Mouse (Mus musculus): ENCODE results near the gene Zfp384. TPM values are rescaled to one million over a fixed set of nuclear protein-coding genes. Genes with fewer than 3 reads are reported as not detected.
A peak's percentile ranks its signal among the peaks of the same experiment; 100 is the strongest.

Gene Zfp384
- total and polyA plus RNA-seq, 3 experiments: 22.4 to 28.2 (median 22.8) TPM

DNA sequence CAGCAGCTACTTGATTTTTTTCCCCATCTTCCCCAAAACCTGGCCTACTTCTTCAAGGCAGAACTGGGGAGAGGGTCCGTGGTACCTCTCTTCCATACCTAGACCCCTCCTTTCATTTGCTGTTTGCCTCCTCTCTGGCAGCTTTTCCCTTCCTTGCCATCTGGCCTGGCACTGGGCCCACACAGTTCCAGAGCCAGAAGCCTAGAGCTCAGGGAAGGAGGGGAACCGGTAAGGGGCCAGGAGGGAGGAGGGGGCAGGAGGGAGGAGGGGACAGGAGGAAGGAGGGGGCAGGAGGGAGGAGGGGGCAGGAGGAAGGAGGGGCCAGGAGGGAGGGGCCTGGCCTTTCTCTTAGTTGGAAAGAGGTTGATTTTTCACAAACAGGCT is 62.9 kb downstream of the Zfp384 start:
- H3K79me2 ChIP-seq (replicated peaks; ENCODE audit: control insufficient read depth, insufficient read depth, low read length): no peaks in the 10 kb centered on the region
- H3K36me3 ChIP-seq (ENCODE audit: control insufficient read depth, insufficient read depth, low read length): no peaks in the 10 kb centered on the region
- H3K9ac ChIP-seq (ENCODE audit: low read depth, low read length): no peak overlapping the region
- no peak for DNase-seq
- TF ChIP-seq CTCF (IDR thresholded peaks at IDR 0.05) (no peak), POLR2A (IDR thresholded peaks at IDR 0.05; ENCODE audit: insufficient read depth, low read depth, low read length) (no peak), EP300 (IDR thresholded peaks at IDR 0.05; ENCODE audit: insufficient read depth, low read depth, low read length) (no peak)
- intact Hi-C loops (cut with DNase I): no loop called here
- no peaks in the 10 kb centered on the region for H3K4me1 ChIP-seq (ENCODE audit: control insufficient read depth, insufficient read depth, low read length)
- WGBS: 14% methylated on average over 2 of the region's 2 CpGs
- no peaks in the 10 kb centered on the region for H3K27me3 ChIP-seq (ENCODE audit: control insufficient read depth, insufficient read depth, low read length)
- no peak overlapping the region for H3K27ac ChIP-seq
- H3K4me3 ChIP-seq: no peak overlapping the region

DNA sequence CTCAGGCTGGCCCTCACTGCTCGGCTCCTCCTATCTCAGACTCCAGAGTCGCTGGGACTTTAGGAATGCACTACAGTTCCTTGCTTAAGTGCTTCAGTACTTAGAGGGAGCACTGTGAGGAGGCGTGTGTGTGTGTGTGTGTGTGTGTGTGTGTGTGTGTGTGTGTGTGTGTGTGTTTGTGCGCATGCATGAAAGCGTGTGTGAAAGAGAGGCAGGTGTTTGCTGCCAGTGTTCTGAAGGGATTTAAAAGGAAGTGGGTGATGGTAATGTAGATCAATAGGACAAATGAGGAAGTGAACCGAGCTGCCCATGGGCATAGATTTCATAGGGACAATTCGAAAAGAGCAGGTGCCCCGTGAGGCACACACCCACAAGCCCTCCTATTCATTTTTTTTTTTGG is 64.9 kb downstream of the Zfp384 start:
- WGBS: 68% methylated on average over 8 of the region's 8 CpGs
- intact Hi-C loops (cut with DNase I): no loop called here

DNA sequence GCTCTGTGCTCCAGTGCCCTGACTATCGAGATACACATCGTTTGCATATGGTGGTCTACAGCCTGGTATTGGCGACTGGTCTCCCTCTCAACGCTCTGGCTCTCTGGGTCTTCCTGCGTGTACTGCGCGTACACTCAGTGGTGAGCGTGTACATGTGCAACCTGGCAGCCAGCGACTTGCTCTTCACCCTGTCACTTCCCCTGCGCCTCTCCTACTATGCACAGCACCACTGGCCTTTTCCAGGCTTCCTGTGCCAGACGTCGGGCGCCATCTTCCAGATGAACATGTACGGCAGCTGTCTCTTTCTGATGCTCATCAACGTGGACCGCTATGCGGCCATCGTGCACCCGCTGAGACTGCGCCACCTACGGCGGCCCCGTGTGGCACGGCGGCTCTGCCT is 72.4 kb downstream of the Zfp384 start:
- 29% methylated on average over 25 of the region's 25 CpGs for WGBS
- H3K9ac ChIP-seq (ENCODE audit: low read depth, low read length): peak overlapping the region; percentile 54
- H3K27ac ChIP-seq: peak overlapping the region; percentile 42; the same call in 1 of the 2 replicates
- DNase-seq: no peak
- no peaks in the 10 kb centered on the region for H3K79me2 ChIP-seq (replicated peaks; ENCODE audit: control insufficient read depth, insufficient read depth, low read length)
- no peaks in the 10 kb centered on the region for H3K27me3 ChIP-seq (ENCODE audit: control insufficient read depth, insufficient read depth, low read length)
- H3K36me3 ChIP-seq (ENCODE audit: control insufficient read depth, insufficient read depth, low read length): no peaks in the 10 kb centered on the region
- TF ChIP-seq CTCF (IDR thresholded peaks at IDR 0.05) (no peak), EP300 (IDR thresholded peaks at IDR 0.05; ENCODE audit: insufficient read depth, low read depth, low read length) (0 out of 2 replicates have a peak, but pooled peaks have one; percentile 7)
- intact Hi-C loops (cut with DNase I): loop anchor here (5.0 kb wide), 1 partner anchor 219 kb away; the partner anchor contains the start of gene Gpr162
- H3K4me3 ChIP-seq: peak overlapping the region; percentile 51
- H3K4me1 ChIP-seq (ENCODE audit: control insufficient read depth, insufficient read depth, low read length): peaks cover 1% of the 10 kb centered on the region; the same call in 1 of the 2 replicates

More for the DNA sequence above, 64.9 kb downstream of the Zfp384 start:
- Histone ChIP-seq H3K27me3 (ENCODE audit: control insufficient read depth, insufficient read depth, low read length) (no peaks in the 10 kb centered on the region), H3K36me3 (ENCODE audit: control insufficient read depth, insufficient read depth, low read length) (no peaks in the 10 kb centered on the region), H3K9ac (ENCODE audit: low read depth, low read length) (no peak overlapping the region), H3K27ac (no peak overlapping the region), H3K79me2 (replicated peaks; ENCODE audit: control insufficient read depth, insufficient read depth, low read length) (no peaks in the 10 kb centered on the region), H3K4me3 (no peak overlapping the region), H3K4me1 (ENCODE audit: control insufficient read depth, insufficient read depth, low read length) (no peaks in the 10 kb centered on the region)
- TF ChIP-seq EP300 (IDR thresholded peaks at IDR 0.05; ENCODE audit: insufficient read depth, low read depth, low read length): no peak
- no peak for TF ChIP-seq POLR2A (IDR thresholded peaks at IDR 0.05; ENCODE audit: insufficient read depth, low read depth, low read length)
- no peak for TF ChIP-seq CTCF (IDR thresholded peaks at IDR 0.05)
- no peak for DNase-seq

DNA sequence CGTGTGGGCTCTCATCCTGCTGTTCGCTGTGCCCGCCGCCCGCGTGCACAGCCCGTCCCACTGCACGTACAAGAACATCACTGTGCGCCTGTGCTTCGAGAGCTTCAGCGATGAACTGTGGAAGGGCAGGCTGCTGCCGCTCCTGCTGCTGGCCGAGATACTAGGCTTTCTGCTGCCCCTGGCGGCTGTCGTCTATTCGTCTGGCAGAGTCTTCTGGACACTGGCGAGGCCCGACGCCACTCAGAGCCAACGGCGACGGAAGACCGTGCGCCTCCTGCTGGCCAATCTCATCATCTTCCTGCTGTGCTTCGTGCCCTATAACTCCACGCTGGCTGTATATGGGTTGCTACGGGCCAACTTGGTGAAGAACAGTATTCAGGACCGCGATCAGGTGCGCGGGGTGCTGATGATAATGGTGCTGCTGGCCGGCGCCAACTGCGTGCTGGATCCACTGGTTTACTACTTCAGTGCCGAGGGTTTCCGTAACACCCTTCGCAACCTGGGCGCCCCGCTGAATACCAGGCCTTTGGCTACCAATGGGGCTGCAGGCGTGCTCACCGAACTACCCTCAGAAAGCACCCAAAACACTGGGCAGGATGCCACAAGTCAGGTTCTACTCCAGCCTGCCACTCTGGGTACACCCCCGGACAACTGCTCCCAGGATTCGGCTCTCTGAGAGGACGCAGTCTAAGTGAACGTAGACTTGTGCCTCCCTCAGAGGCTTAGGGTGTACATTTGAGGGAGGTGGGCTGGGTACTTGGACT is 73.0 kb downstream of the Zfp384 start:
- WGBS: 22% methylated on average over 45 of the region's 45 CpGs
- DNase-seq: peak; percentile 88 to 90
- H3K79me2 ChIP-seq (replicated peaks; ENCODE audit: control insufficient read depth, insufficient read depth, low read length): no peaks in the 10 kb centered on the region
- peak overlapping the region; percentile 42; the same call in 1 of the 2 replicates for H3K27ac ChIP-seq
- peak overlapping the region; percentile 54 for H3K9ac ChIP-seq (ENCODE audit: low read depth, low read length)
- intact Hi-C loops (cut with DNase I): loop anchor here (5.0 kb wide), 1 partner anchor 220 kb away; the partner anchor contains the start of gene Gpr162
- H3K36me3 ChIP-seq (ENCODE audit: control insufficient read depth, insufficient read depth, low read length): no peaks in the 10 kb centered on the region
- peaks cover 1% of the 10 kb centered on the region; the same call in 1 of the 2 replicates for H3K4me1 ChIP-seq (ENCODE audit: control insufficient read depth, insufficient read depth, low read length)
- H3K4me3 ChIP-seq: peak overlapping the region; percentile 51
- TF ChIP-seq POLR2A (IDR thresholded peaks at IDR 0.05; ENCODE audit: insufficient read depth, low read depth, low read length) (peak; percentile 42; the same call in 1 of the 2 replicates), CTCF (IDR thresholded peaks at IDR 0.05) (peak; percentile 97), EP300 (IDR thresholded peaks at IDR 0.05; ENCODE audit: insufficient read depth, low read depth, low read length) (peak; percentile 64; the same call in 1 of the 2 replicates)
- no peaks in the 10 kb centered on the region for H3K27me3 ChIP-seq (ENCODE audit: control insufficient read depth, insufficient read depth, low read length)

DNA sequence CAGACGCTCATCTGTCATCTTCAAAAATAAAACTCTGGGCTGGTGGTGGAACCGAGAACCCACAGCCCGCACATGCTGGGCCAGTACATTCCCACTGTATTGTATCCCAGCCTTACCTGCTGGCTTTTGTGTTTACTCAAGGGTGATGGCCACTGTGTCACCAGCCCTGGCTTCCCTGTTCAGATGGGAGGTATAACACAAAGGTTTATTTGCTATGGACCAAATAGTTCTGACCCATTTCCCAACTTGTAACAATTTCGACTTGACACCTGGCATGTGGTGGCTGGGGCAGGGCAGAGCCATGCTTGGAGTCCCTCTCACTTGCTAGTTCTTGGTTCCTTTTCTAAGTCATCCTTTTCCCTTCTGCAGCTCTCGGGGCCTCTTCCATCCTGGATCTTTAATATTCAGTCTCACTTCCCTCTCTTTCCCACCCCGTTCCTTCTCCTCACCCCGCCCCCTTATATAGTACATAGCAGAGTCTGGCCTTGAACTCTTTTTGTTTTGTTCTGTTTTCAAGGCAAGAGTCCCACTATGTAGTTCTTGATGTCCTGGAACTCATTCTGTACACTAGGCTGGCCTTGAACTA is 73.9 kb downstream of the Zfp384 start:
- Histone ChIP-seq H3K9ac (ENCODE audit: low read depth, low read length) (no peak overlapping the region), H3K27ac (no peak overlapping the region), H3K27me3 (ENCODE audit: control insufficient read depth, insufficient read depth, low read length) (no peaks in the 10 kb centered on the region), H3K4me3 (no peak overlapping the region), H3K79me2 (replicated peaks; ENCODE audit: control insufficient read depth, insufficient read depth, low read length) (no peaks in the 10 kb centered on the region), H3K36me3 (ENCODE audit: control insufficient read depth, insufficient read depth, low read length) (no peaks in the 10 kb centered on the region), H3K4me1 (ENCODE audit: control insufficient read depth, insufficient read depth, low read length) (peaks cover 1% of the 10 kb centered on the region; the same call in 1 of the 2 replicates)
- WGBS: 85% methylated on average over 7 of the region's 7 CpGs
- TF ChIP-seq CTCF (IDR thresholded peaks at IDR 0.05) (no peak), POLR2A (IDR thresholded peaks at IDR 0.05; ENCODE audit: insufficient read depth, low read depth, low read length) (no peak), EP300 (IDR thresholded peaks at IDR 0.05; ENCODE audit: insufficient read depth, low read depth, low read length) (no peak)
- no peak for DNase-seq
- intact Hi-C loops (cut with DNase I): loop anchor here (5.0 kb wide), 1 partner anchor 221 kb away; the partner anchor contains the start of gene Gpr162
